Mouse (Mus musculus): ENCODE measurements around the gene Emilin2. TPM values are rescaled to one million over a fixed set of nuclear protein-coding genes. Genes with fewer than 3 reads are reported as not detected.

Emilin2 gene
- polyA plus RNA-seq, 1 experiment from 2014 or later = 1.4 TPM

GRCm38 (mm10) chr17:71290486-71291410 lies 21.0 kb downstream of the Emilin2 start:
- Histone ChIP-seq H3K27me3 (replicated peaks; ENCODE audit: control insufficient read depth, insufficient read depth, low read length) (no peaks in the 10 kb centered on the region), H3K4me3 (replicated peaks; ENCODE audit: low read length) (no peak overlapping the region), H3K27ac (ENCODE audit: low read length) (no peak overlapping the region), H3K4me2 (ENCODE audit: low read length) (no peak overlapping the region), H3K4me1 (replicated peaks; ENCODE audit: control insufficient read depth, insufficient read depth, low read length) (no peaks in the 10 kb centered on the region), H3K9ac (replicated peaks; ENCODE audit: low read depth, low read length) (no peak overlapping the region), H3K36me3 (ENCODE audit: control insufficient read depth, insufficient read depth) (no peaks in the 10 kb centered on the region), H3K9me3 (ENCODE audit: control insufficient read depth, low read length) (no peaks in the 10 kb centered on the region)
- WGBS = 84% methylated on average over 7 of the region's 7 CpGs
- ATAC-seq = no peak

GRCm38 (mm10) chr17:71289572-71290176 lies 22.1 kb downstream of the Emilin2 start:
- 52% methylated on average over 6 of the region's 6 CpGs for WGBS

GRCm38 (mm10) chr17:71288808-71289548 lies 22.8 kb downstream of the Emilin2 start:
- ATAC-seq = no peak
- H3K27ac ChIP-seq (ENCODE audit: low read length) = no peak overlapping the region
- no peaks in the 10 kb centered on the region for H3K36me3 ChIP-seq (ENCODE audit: control insufficient read depth, insufficient read depth)
- H3K4me3 ChIP-seq (replicated peaks; ENCODE audit: low read length) = no peak overlapping the region
- WGBS = 67% methylated on average over 10 of the region's 10 CpGs
- H3K9me3 ChIP-seq (ENCODE audit: control insufficient read depth, low read length) = no peaks in the 10 kb centered on the region
- no peak overlapping the region for H3K4me2 ChIP-seq (ENCODE audit: low read length)
- no peaks in the 10 kb centered on the region for H3K27me3 ChIP-seq (replicated peaks; ENCODE audit: control insufficient read depth, insufficient read depth, low read length)
- no peak overlapping the region for H3K9ac ChIP-seq (replicated peaks; ENCODE audit: low read depth, low read length)
- H3K4me1 ChIP-seq (replicated peaks; ENCODE audit: control insufficient read depth, insufficient read depth, low read length) = no peaks in the 10 kb centered on the region

More at GRCm38 (mm10) chr17:71289572-71290176, 22.1 kb downstream of the Emilin2 start:
- Histone ChIP-seq H3K27ac (ENCODE audit: low read length) (no peak overlapping the region), H3K4me3 (replicated peaks; ENCODE audit: low read length) (no peak overlapping the region), H3K36me3 (ENCODE audit: control insufficient read depth, insufficient read depth) (no peaks in the 10 kb centered on the region), H3K4me2 (ENCODE audit: low read length) (no peak overlapping the region), H3K27me3 (replicated peaks; ENCODE audit: control insufficient read depth, insufficient read depth, low read length) (no peaks in the 10 kb centered on the region), H3K9ac (replicated peaks; ENCODE audit: low read depth, low read length) (no peak overlapping the region), H3K4me1 (replicated peaks; ENCODE audit: control insufficient read depth, insufficient read depth, low read length) (no peaks in the 10 kb centered on the region), H3K9me3 (ENCODE audit: control insufficient read depth, low read length) (no peaks in the 10 kb centered on the region)
- no peak for ATAC-seq

- Histone ChIP-seq H3K27me3 (replicated peaks; ENCODE audit: control insufficient read depth, insufficient read depth, low read length) (no peaks in the 10 kb centered on the region), H3K4me2 (ENCODE audit: low read length) (no peak overlapping the region), H3K36me3 (ENCODE audit: control insufficient read depth, insufficient read depth) (no peaks in the 10 kb centered on the region), H3K4me3 (replicated peaks; ENCODE audit: low read length) (no peak overlapping the region), H3K4me1 (replicated peaks; ENCODE audit: control insufficient read depth, insufficient read depth, low read length) (no peaks in the 10 kb centered on the region), H3K9ac (replicated peaks; ENCODE audit: low read depth, low read length) (no peak overlapping the region), H3K27ac (ENCODE audit: low read length) (no peak overlapping the region), H3K9me3 (ENCODE audit: control insufficient read depth, low read length) (no peaks in the 10 kb centered on the region)
- WGBS = 90% methylated on average over 11 of the region's 11 CpGs
- ATAC-seq = no peak
These were observed 23.5 kb downstream of the Emilin2 start for GRCm38 (mm10) chr17:71288145-71288758.

- Histone ChIP-seq H3K9me3 (ENCODE audit: control insufficient read depth, low read length) (no peaks in the 10 kb centered on the region), H3K36me3 (ENCODE audit: control insufficient read depth, insufficient read depth) (no peaks in the 10 kb centered on the region), H3K4me3 (replicated peaks; ENCODE audit: low read length) (no peak overlapping the region), H3K27me3 (replicated peaks; ENCODE audit: control insufficient read depth, insufficient read depth, low read length) (no peaks in the 10 kb centered on the region), H3K9ac (replicated peaks; ENCODE audit: low read depth, low read length) (no peak overlapping the region), H3K4me1 (replicated peaks; ENCODE audit: control insufficient read depth, insufficient read depth, low read length) (no peaks in the 10 kb centered on the region), H3K4me2 (ENCODE audit: low read length) (no peak overlapping the region), H3K27ac (ENCODE audit: low read length) (no peak overlapping the region)
- 98% methylated on average over 7 of the region's 7 CpGs for WGBS
- ATAC-seq = no peak
These were observed 24.2 kb downstream of the Emilin2 start for GRCm38 (mm10) chr17:71287586-71287985.

GRCm38 (mm10) chr17:71285929-71286328 lies 25.8 kb downstream of the Emilin2 start:
- WGBS = 76% methylated on average over 6 of the region's 6 CpGs
- no peak overlapping the region for H3K4me3 ChIP-seq (replicated peaks; ENCODE audit: low read length)
- no peak overlapping the region for H3K9ac ChIP-seq (replicated peaks; ENCODE audit: low read depth, low read length)
- H3K27me3 ChIP-seq (replicated peaks; ENCODE audit: control insufficient read depth, insufficient read depth, low read length) = no peaks in the 10 kb centered on the region
- H3K36me3 ChIP-seq (ENCODE audit: control insufficient read depth, insufficient read depth) = no peaks in the 10 kb centered on the region
- no peaks in the 10 kb centered on the region for H3K4me1 ChIP-seq (replicated peaks; ENCODE audit: control insufficient read depth, insufficient read depth, low read length)
- H3K27ac ChIP-seq (ENCODE audit: low read length) = no peak overlapping the region
- H3K4me2 ChIP-seq (ENCODE audit: low read length) = no peak overlapping the region
- no peaks in the 10 kb centered on the region for H3K9me3 ChIP-seq (ENCODE audit: control insufficient read depth, low read length)
- no peak for ATAC-seq

GRCm38 (mm10) chr17:71284890-71285289 lies 26.9 kb downstream of the Emilin2 start:
- H3K9me3 ChIP-seq (ENCODE audit: control insufficient read depth, low read length) = no peaks in the 10 kb centered on the region
- no peak overlapping the region for H3K27ac ChIP-seq (ENCODE audit: low read length)
- no peaks in the 10 kb centered on the region for H3K4me1 ChIP-seq (replicated peaks; ENCODE audit: control insufficient read depth, insufficient read depth, low read length)
- H3K36me3 ChIP-seq (ENCODE audit: control insufficient read depth, insufficient read depth) = no peaks in the 10 kb centered on the region
- no peak overlapping the region for H3K4me2 ChIP-seq (ENCODE audit: low read length)
- no peak overlapping the region for H3K9ac ChIP-seq (replicated peaks; ENCODE audit: low read depth, low read length)
- no peak overlapping the region for H3K4me3 ChIP-seq (replicated peaks; ENCODE audit: low read length)
- 82% methylated on average over 6 of the region's 6 CpGs for WGBS
- ATAC-seq = no peak
- no peaks in the 10 kb centered on the region for H3K27me3 ChIP-seq (replicated peaks; ENCODE audit: control insufficient read depth, insufficient read depth, low read length)

GRCm38 (mm10) chr17:71283237-71283636 lies 28.5 kb downstream of the Emilin2 start:
- Histone ChIP-seq H3K4me1 (replicated peaks; ENCODE audit: control insufficient read depth, insufficient read depth, low read length) (no peaks in the 10 kb centered on the region), H3K9me3 (ENCODE audit: control insufficient read depth, low read length) (no peaks in the 10 kb centered on the region), H3K27ac (ENCODE audit: low read length) (no peak overlapping the region), H3K4me3 (replicated peaks; ENCODE audit: low read length) (no peak overlapping the region), H3K4me2 (ENCODE audit: low read length) (no peak overlapping the region), H3K9ac (replicated peaks; ENCODE audit: low read depth, low read length) (no peak overlapping the region), H3K27me3 (replicated peaks; ENCODE audit: control insufficient read depth, insufficient read depth, low read length) (no peaks in the 10 kb centered on the region), H3K36me3 (ENCODE audit: control insufficient read depth, insufficient read depth) (no peaks in the 10 kb centered on the region)
- ATAC-seq = no peak
- 82% methylated on average over 4 of the region's 4 CpGs for WGBS

- ATAC-seq = no peak
- Histone ChIP-seq H3K4me1 (replicated peaks; ENCODE audit: control insufficient read depth, insufficient read depth, low read length) (no peaks in the 10 kb centered on the region), H3K27ac (ENCODE audit: low read length) (no peak overlapping the region), H3K27me3 (replicated peaks; ENCODE audit: control insufficient read depth, insufficient read depth, low read length) (no peaks in the 10 kb centered on the region), H3K9ac (replicated peaks; ENCODE audit: low read depth, low read length) (no peak overlapping the region), H3K9me3 (ENCODE audit: control insufficient read depth, low read length) (no peaks in the 10 kb centered on the region), H3K4me3 (replicated peaks; ENCODE audit: low read length) (no peak overlapping the region), H3K4me2 (ENCODE audit: low read length) (no peak overlapping the region), H3K36me3 (ENCODE audit: control insufficient read depth, insufficient read depth) (no peaks in the 10 kb centered on the region)
- WGBS = 86% methylated on average over 9 of the region's 9 CpGs
These were observed 29.1 kb downstream of the Emilin2 start for GRCm38 (mm10) chr17:71282716-71283115.

Measured in forebrain, embryonic 16.5 days (tissue).